Mouse (Mus musculus) gastrocnemius, postnatal 25 days (tissue): ENCODE data around the gene Dnaja3. TPM values are rescaled to one million over a fixed set of nuclear protein-coding genes. Genes with fewer than 3 reads are reported as not detected.
A peak's percentile ranks its signal among the peaks of the same experiment; 100 is the strongest.
"Not testable (repeated sequence)": the region's sequence is repeated elsewhere in the genome, so short reads cannot be mapped to it uniquely, and the experiment has no call there.

Experiments used
- DNase-seq: peaks from one replicate; pipeline ENCODE4 v3.0.0; 2022
- total RNA-seq, 2 experiments: library from RNA; stranded (reverse); gene quantifications; 1 replicate in 1 of 2; 2 replicates in 1 of 2; pipeline ENCODE4 v1.2.3; 2021

Gene Dnaja3
- total RNA-seq, 2 experiments from 2014 or later, result 91.1 to 93.8 TPM

DNA sequence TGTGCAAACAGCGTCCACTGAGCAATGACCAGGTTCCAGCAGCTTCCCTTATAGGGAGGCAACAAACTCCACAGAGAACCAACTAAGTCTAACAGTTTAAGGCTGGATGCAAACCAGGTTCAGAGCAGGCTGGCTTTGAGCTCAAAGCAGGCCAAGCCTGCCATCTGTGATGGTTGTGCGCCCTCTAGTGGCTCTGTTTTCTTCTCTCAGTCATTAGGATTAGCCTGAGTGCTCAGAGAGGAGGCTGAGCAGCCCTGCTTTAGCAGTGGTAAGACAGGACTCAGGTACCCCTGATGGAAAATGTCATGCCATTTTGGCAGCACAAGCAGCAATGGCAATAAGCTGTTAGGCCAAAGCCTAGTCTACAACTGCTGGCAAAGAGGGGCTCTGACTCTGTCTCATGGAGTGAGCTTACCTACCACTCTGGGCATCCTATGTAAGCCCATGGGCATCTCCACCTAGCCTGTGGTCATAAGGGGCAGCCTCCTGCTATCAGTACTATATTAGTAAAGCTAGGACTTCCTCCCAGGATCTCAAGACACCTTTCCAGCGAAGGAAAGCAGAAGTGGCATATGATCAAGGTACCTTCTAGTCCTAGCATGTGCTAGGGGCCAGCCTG lies 27.5 kb downstream of the Dnaja3 start:
- peak; percentile 65 for DNase-seq

- no peak for DNase-seq
These were observed 30.5 kb downstream of the Dnaja3 start for GRCm38 (mm10) chr16:4670317-4670716.

DNA sequence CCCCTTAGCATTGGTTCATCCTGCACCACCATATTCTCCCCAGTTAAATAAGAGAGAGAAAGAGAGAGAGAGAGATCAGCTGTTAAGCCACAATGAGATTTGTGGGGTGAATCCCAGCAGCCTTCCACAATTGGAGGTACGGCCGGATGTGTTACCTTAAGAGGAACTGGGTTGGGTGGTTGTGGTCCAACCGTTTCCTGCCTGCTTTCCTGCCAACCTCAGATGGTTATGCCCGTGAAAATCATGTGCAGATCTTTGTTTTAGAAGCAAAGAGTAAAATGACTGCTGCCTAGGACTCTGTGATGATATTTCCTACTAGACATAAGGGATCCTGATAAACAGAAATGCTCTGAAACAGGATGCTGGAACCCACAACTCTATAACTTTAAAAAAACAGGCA lies 34.3 kb downstream of the Dnaja3 start:
- no peak for DNase-seq

DNA sequence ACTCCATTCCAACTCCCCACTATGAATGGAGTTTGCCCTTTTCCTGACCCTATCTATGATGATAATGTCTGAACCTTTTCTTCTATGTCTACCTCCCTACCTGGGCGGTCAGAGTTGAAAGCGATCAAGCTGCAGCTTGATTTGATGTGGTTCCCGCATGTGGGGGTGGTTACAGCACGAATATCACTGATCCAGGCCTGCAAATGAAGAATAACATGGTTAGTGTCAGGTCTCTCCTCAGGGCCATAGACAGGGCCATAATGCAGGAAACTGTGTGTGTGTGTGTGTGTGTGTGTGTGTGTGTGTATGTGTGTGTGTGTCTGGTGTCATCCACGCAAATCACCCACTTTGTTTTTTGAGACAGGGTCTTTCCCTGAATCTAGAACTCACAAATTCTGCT lies 37.0 kb downstream of the Dnaja3 start:
- no peak for DNase-seq

DNA sequence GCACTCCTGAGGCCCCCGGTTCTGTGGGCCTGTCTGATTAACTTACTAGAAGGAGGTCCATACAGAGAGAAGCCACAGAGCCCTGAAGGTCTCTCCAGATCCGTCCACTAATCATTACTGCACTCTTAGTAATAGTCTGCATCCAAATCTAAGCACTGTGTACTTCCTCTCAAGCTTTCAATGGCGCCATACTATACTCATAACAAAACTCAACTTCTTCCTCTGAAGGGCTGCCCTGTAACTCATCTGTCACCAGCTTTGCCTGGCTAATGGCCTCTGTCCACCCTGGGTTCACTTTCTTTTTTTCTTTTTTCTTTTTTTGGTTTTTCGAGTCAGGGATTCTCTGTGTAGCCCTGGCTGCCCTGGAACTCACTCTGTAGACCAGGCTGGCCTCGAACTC lies 38.3 kb downstream of the Dnaja3 start:
- DNase-seq, result no peak

DNA sequence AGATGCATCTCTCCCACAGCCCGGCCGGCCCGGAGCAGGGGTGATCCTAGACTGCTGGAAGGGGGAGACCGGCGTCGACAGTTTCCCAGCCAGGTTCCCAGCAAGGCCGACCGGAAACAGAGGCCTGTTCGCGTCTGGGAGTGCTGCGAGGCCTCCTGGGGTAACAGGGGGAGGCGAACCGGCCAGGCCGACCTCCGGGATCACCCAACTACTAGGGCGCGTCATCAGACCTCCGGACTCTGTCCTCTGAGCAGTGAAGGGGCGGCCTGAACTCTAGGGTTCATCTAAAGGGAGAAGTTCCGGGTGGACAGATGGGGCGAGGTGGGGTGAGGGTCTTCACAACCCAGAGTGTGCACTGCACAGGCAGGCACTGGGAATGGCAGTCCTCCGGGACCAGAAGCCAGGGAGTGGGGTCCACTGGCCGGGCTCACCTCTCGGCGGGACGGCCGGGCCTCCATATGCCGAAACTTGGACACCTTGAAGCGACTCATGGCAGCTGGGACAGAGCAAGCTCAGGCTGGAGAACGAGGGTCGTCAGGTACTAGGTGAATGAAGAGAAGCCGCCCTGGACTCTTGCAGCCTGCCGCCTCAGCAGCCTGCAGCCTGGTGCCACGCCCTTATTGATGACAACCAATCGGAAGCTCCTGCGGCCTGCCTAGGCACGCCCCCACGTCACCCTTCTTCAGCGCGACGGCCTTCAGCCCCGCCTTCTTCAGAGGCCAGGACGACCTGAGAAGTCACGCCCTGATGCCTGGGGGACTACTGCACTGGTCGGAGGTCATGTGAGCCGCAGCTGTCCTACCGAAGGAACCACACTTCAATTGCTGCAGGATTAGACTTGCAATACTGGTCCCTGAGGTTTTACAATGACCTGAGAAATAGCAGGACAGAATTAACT lies 39.6 kb downstream of the Dnaja3 start, which contains the start of gene Coro7:
Coro7 (minus strand) TSS at position 657 of the 898 bp plus-strand sequence.
- DNase-seq, result peak; percentile 93

- DNase-seq, result not testable (repeated sequence)
These were observed 41.2 kb downstream of the Dnaja3 start for GRCm38 (mm10) chr16:4680922-4681455.

- no peak for DNase-seq
These were observed 42.9 kb downstream of the Dnaja3 start for GRCm38 (mm10) chr16:4682628-4683179.

- no peak for DNase-seq
These were observed 43.4 kb downstream of the Dnaja3 start for GRCm38 (mm10) chr16:4683193-4683580.

- peak; percentile 93 for DNase-seq
These were observed 44.0 kb downstream of the Dnaja3 start for GRCm38 (mm10) chr16:4683581-4684456.

GRCm38 (mm10) chr16:4684457-4684791 lies 44.6 kb downstream of the Dnaja3 start:
- no peak for DNase-seq

GRCm38 (mm10) chr16:4689371-4689770 lies 49.6 kb downstream of the Dnaja3 start:
- DNase-seq, result not testable (repeated sequence)

- no peak for DNase-seq
These were observed 61.4 kb downstream of the Dnaja3 start for GRCm38 (mm10) chr16:4701211-4701610.

DNA sequence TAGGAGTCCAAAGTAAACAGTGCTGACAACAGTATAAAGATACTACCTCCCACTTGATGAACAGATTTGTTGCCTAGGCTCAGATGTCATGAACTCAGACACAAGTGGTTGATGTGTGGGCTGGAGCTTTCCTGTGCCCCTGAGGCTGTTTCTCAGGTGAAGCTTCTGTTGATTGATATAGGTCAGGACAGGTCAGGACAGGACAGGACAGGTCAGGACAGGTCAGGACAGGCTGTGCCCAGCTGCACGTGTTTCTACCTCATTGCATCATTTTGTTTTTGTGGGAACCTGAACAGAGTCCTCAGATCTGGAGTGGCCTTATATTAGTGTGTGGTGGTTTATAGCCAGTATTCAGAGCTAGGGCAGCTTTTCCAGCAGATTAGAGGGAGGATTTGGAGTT lies 62.9 kb downstream of the Dnaja3 start:
- no peak for DNase-seq

- DNase-seq, result no peak
These were observed 65.8 kb downstream of the Dnaja3 start for GRCm38 (mm10) chr16:4705541-4705940.

GRCm38 (mm10) chr16:4711173-4711572 lies 71.4 kb downstream of the Dnaja3 start:
- DNase-seq, result no peak

DNA sequence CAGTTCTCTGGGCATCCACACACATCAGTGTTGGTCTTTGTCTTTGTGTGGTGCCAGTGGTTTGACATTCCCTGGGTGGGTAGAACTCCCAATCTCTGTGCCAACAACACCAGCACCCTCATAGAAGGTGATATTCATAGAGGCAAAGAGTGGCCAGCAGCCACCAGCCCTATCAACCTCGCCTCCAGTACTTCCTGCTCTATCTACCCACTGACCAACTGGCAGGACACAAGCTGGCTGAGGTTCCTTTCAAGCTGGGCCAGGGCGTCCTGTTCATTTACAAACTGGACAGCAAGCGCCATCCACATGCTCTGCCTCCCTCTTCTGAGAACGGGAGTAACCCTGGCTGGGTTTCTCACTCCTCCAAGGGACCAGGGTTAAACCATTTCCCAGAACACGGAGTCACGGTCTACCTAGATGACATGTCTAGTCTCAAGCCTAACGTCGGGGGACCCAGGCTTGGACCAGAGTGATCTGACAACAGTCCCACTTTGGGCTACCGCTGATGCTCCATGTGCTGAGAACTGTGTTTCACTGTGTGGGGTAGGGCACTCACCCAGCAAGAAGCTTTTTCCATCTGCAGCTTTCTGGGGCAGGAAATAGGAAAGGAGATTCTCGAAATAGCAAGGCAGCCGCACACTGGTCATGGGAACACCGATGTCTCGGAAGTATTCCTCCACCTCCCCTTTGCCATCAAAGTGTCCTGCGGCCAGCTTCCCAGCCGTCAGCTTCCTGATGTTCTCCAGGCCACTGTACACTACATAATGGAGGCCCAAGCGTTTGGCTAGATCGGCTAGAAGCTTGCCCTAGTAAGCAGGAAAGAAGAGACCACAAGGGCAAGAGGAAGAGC lies 74.3 kb downstream of the Dnaja3 start:
- DNase-seq, result no peak

DNA sequence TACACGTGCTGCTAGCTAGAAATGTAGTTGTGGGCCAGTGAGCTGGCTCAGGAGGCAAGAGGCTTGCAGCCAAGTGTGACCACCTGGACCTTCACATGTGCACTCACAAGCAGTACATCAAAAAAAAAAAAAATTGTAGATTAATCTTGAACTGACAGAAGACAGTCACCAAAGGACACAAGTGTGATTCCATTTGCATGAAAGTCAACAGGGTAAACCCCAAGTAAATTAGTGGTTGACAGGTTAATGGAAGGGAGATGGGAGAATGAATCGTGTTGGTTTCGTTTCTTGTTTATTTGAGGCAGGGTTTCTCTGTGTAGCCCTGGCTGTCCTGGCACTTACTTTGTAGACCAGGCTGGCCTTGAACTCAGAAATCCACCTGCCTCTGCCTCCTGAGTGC lies 78.1 kb downstream of the Dnaja3 start:
- no peak for DNase-seq

- peak; percentile 52 for DNase-seq
These were observed 79.1 kb downstream of the Dnaja3 start, which contains the start of gene Nmral1 for GRCm38 (mm10) chr16:4718753-4719518. Gene Nmral1, minus strand, starts transcription at chr16:4719356.
